Mouse (Mus musculus) limb, embryonic 10.5 days (tissue): Measurements from ENCODE around the gene Dynlt1b. TPM values are rescaled to one million over a fixed set of nuclear protein-coding genes. Genes with fewer than 3 reads are reported as not detected.
"Not testable (repeated sequence)": the region's sequence is repeated elsewhere in the genome, so short reads cannot be mapped to it uniquely, and the experiment has no call there.

Source experiments
- DNase-seq: peaks from one replicate; pipeline ENCODE4 v3.0.0-alpha.2; 2017; ENCODE audit warnings: low spot score
- H3K27ac ChIP-seq: fragments of 300-500 bp; sonication (generic); 2 replicates; pipeline ENCODE4 v1.5.1; 2016; ENCODE audit warnings: mild to moderate bottlenecking
- H3K27me3 ChIP-seq: fragments of 300-500 bp; sonication (generic); 2 replicates; pipeline ENCODE4 v1.6.1; 2016; ENCODE audit warnings: low read depth, mild to moderate bottlenecking; ENCODE audit not compliant: poor library complexity, severe bottlenecking
- H3K36me3 ChIP-seq: fragments of 300-500 bp; sonication (generic); 2 replicates; pipeline ENCODE4 v1.6.1; 2016; ENCODE audit warnings: mild to moderate bottlenecking, moderate library complexity
- H3K4me1 ChIP-seq: fragments of 300-500 bp; sonication (generic); 2 replicates; pipeline ENCODE4 v1.6.1; 2016
- H3K4me3 ChIP-seq: fragments of 300-500 bp; sonication (generic); 2 replicates; pipeline ENCODE4 v1.5.1; 2016; ENCODE audit warnings: mild to moderate bottlenecking, moderate library complexity
- H3K9me3 ChIP-seq: fragments of 300-500 bp; sonication (generic); replicated peaks from 2 replicates; pipeline ENCODE4 v1.6.1; 2016; ENCODE audit warnings: mild to moderate bottlenecking
- WGBS: fragments of 180-500 bp; shearing (Covaris S2); methylation state at CpG from one replicate; pipeline ENCODE4 v1.1.7; 2016; 5-methylcytosine and 5-hydroxymethylcytosine counted together
- polyA plus RNA-seq: library from polyadenylated mRNA; unstranded; fragments of >200 nt; fragmentation: Nextera tagmentation; extraction: Ambion mirVana; gene quantifications from 2 replicates; pipeline ENCODE4 v1.2.1, GENCODE M21; 2016

The Dynlt1b gene
- polyA plus RNA-seq, 1 experiment from 2014 or later: 463 TPM

DNA sequence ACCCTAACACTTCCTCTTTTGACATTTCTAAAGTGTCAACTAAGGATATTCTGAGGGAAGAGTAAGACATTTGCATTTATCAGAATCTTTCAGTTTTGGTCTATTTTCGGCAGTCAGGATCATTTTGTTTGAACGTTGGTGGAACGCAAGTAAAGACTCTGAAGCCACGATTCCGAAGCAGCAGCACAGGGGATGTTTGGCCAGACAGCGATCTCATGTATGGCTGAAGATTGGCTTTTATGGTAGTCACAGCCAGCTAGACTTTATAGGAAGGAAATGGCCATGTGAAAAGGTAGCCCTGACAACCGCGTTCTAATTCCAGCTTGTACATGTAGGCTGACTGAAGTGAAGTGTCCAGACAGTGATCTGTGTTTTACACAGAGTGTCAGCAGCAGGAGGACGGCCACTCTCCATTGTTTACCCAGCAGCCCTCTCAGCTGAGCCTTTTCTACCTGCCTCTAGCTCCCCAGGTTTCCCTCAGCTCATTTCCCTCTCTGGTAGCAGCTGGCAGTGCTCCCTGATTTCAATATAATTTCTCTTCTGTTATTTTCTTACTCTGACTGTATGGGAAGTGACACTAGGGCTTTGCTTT lies 594 bp downstream of the Dynlt1b start:
- Histone ChIP-seq H3K27ac (peak overlapping the region; percentile 82), H3K36me3 (peaks cover 14% of the 10 kb centered on the region), H3K4me3 (peak overlapping the region; percentile 55)
- not testable (repeated sequence) for DNase-seq, H3K4me1 ChIP-seq, H3K9me3 ChIP-seq, H3K27me3 ChIP-seq
- whole genome bisulfite sequencing: 20% methylated on average over 9 of the region's 9 CpGs

- H3K27ac ChIP-seq, H3K9me3 ChIP-seq, DNase-seq, H3K27me3 ChIP-seq, H3K4me3 ChIP-seq, H3K4me1 ChIP-seq: not testable (repeated sequence)
- peaks cover 19% of the 10 kb centered on the region for H3K36me3 ChIP-seq
- WGBS: 93% methylated on average over 3 of the region's 4 CpGs
These were observed 2.5 kb downstream of the Dynlt1b start for GRCm38 (mm10) chr17:6432456-6432855.

GRCm38 (mm10) chr17:6433691-6434090 lies 3.8 kb downstream of the Dynlt1b start:
- peaks cover 25% of the 10 kb centered on the region for H3K36me3 ChIP-seq
- H3K27ac ChIP-seq, H3K4me3 ChIP-seq, H3K9me3 ChIP-seq, H3K27me3 ChIP-seq, DNase-seq, H3K4me1 ChIP-seq: not testable (repeated sequence)
- 92% methylated on average over 3 of the region's 3 CpGs for WGBS

DNA sequence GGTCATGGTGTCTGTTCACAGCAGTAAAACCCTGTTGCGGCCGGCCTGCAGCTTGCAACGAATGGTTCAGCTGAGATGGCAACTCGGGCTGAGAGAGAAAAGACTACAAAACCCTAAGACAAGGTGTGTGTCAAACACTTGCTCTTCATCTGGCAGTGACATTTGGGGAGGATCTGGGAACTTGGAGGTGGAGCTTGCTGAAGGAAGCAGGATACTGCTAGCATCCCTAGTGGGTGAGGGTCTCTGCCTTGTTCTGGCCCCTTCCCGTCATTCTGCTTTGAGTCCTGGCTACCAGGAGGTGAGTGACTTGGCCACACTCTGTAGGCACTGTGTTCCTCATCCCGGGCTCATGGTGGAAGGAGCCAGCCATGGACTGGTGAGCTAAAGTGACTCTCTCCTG lies 8.2 kb downstream of the Dynlt1b start:
- H3K4me1 ChIP-seq, H3K9me3 ChIP-seq, DNase-seq, H3K27me3 ChIP-seq, H3K27ac ChIP-seq, H3K4me3 ChIP-seq: not testable (repeated sequence)
- H3K36me3 ChIP-seq: peaks cover 48% of the 10 kb centered on the region
- 83% methylated on average over 6 of the region's 6 CpGs for WGBS

GRCm38 (mm10) chr17:6439913-6440312 lies 10.0 kb downstream of the Dynlt1b start:
- WGBS: 96% methylated on average over 11 of the region's 13 CpGs
- not testable (repeated sequence) for H3K27me3 ChIP-seq, DNase-seq, H3K4me1 ChIP-seq, H3K4me3 ChIP-seq, H3K27ac ChIP-seq, H3K9me3 ChIP-seq
- peaks cover 48% of the 10 kb centered on the region for H3K36me3 ChIP-seq

- H3K9me3 ChIP-seq, H3K4me3 ChIP-seq, H3K27ac ChIP-seq, DNase-seq, H3K27me3 ChIP-seq, H3K4me1 ChIP-seq: not testable (repeated sequence)
- 95% methylated on average over 13 of the region's 13 CpGs for WGBS
- peaks cover 48% of the 10 kb centered on the region for H3K36me3 ChIP-seq
These were observed 10.7 kb downstream of the Dynlt1b start for GRCm38 (mm10) chr17:6440493-6441077.

- H3K36me3 ChIP-seq: peaks cover 48% of the 10 kb centered on the region
- H3K27ac ChIP-seq, H3K4me1 ChIP-seq, H3K9me3 ChIP-seq, H3K27me3 ChIP-seq, DNase-seq, H3K4me3 ChIP-seq: not testable (repeated sequence)
- WGBS: 93% methylated on average over 5 of the region's 5 CpGs
These were observed 11.3 kb downstream of the Dynlt1b start for GRCm38 (mm10) chr17:6441254-6441653.

- not testable (repeated sequence) for H3K27ac ChIP-seq, H3K9me3 ChIP-seq, H3K4me3 ChIP-seq, DNase-seq, H3K27me3 ChIP-seq, H3K4me1 ChIP-seq
- peaks cover 44% of the 10 kb centered on the region for H3K36me3 ChIP-seq
- 90% methylated on average over 7 of the region's 7 CpGs for WGBS
These were observed 12.6 kb downstream of the Dynlt1b start for GRCm38 (mm10) chr17:6442513-6442912.

DNA sequence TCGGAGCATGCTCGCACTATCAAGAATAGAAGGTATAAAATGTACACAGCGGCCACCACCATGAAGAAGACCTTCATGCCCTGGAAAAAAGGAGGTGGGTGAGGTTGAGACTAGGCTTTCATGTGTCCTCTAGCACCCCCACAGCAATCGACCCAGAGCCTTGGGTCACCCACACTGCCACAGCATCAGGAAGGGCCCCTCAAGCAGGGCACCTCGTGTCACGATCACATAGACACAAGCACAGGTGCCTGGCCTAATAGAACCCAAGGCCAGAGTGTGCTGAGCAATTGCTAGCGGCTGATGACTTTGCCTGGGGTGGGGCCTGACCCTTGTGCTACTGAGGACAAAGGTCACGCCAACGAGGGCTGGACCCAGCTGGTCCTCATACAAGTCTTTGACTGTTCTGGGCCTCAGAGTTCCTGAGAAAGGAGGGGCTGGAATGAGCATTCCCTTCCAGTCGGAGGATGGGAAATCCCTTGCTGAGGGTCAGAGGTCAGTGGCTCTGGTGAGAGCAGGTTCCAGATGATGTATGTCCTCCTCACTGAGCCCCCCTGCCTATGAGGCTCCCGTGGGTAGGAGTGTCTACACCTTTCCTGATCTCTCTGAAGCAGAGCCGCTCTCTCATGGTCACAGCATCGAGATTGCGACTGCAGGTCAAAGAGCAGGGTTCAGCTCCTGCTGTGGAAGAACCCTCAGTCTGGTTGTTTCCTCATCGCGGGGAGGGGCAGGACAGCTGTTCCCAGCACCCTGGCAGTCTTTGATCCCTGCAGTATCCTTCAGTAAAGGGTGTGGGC lies 16.1 kb downstream of the Dynlt1b start:
- not testable (repeated sequence) for DNase-seq, H3K4me1 ChIP-seq, H3K27me3 ChIP-seq, H3K4me3 ChIP-seq, H3K9me3 ChIP-seq, H3K27ac ChIP-seq
- 45% methylated on average over 12 of the region's 16 CpGs for WGBS
- peaks cover 31% of the 10 kb centered on the region for H3K36me3 ChIP-seq

DNA sequence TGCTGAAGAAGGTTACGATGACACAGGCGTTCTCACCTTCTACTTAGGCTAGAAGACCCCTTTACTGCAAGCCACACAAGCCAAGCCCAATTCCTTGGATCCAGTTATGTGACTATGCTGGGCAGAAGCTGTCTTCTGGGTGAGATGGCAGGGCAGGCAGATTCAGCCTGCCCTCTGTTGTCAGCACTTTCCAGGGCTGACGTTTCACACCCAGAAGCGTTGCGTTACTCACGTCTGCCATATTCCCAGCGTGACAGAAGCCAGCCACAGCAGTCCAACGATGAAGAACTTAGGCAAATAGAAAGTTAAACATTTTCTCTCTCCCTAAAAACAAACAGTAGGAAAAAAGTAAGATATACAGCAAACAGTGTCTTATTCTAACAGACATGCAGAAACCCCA lies 18.4 kb downstream of the Dynlt1b start:
- not testable (repeated sequence) for H3K27me3 ChIP-seq, H3K9me3 ChIP-seq, DNase-seq, H3K4me1 ChIP-seq, H3K27ac ChIP-seq, H3K4me3 ChIP-seq
- WGBS: 88% methylated on average over 8 of the region's 8 CpGs
- peaks cover 20% of the 10 kb centered on the region for H3K36me3 ChIP-seq

DNA sequence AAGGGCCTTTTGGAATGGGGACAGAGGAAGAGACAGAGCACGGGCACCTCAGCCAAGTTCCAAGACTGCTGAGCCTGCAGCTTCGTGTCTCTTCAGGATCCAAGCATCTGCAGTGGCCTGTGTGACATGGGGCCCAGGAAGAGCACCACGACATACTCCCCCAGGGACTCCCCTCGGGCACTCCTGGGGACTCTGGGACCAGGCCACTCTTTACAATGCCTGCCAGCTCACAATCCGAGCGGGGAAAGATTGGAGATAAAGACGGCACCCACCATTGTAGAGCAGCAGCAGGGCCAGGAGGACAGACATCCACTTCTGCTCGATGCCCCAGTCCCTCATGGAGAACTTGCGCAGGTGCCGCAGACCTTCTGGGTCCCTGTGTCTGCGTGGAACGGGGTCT lies 19.3 kb downstream of the Dynlt1b start:
- H3K4me3 ChIP-seq, H3K4me1 ChIP-seq, H3K27me3 ChIP-seq, H3K27ac ChIP-seq, DNase-seq, H3K9me3 ChIP-seq: not testable (repeated sequence)
- 89% methylated on average over 12 of the region's 12 CpGs for WGBS
- H3K36me3 ChIP-seq: peaks cover 17% of the 10 kb centered on the region

DNA sequence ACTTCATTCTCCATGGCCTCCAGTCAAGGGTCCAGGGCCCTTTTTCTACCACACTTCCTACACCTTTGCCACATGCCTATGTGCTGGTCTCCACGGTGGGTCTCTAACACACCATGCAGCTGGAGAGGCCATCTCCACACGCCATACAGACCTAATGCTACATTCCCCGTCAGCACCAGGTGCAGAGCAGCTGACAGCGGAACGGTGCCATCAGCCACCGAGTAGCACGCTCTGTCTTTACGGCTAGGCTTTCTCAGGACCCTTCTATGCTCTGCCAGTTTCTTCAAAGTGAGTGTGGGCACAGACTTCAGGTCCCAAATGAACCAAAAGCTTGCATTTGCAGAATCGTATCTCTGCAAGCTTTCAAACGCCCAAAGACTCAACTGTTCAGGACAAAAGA lies 21.3 kb downstream of the Dynlt1b start:
- H3K9me3 ChIP-seq, H3K4me1 ChIP-seq, H3K4me3 ChIP-seq, H3K27me3 ChIP-seq, DNase-seq, H3K27ac ChIP-seq: not testable (repeated sequence)
- 89% methylated on average over 2 of the region's 10 CpGs for WGBS
- peaks cover 26% of the 10 kb centered on the region for H3K36me3 ChIP-seq

GRCm38 (mm10) chr17:6452689-6453088 lies 22.8 kb downstream of the Dynlt1b start:
- not testable (repeated sequence) for H3K27ac ChIP-seq, H3K27me3 ChIP-seq, DNase-seq, H3K9me3 ChIP-seq, H3K4me1 ChIP-seq, H3K4me3 ChIP-seq
- WGBS: 93% methylated on average over 9 of the region's 11 CpGs
- H3K36me3 ChIP-seq: peaks cover 30% of the 10 kb centered on the region
